7 mouse cellular contexts compared by ENCODE assay signal in the genomic region with DNA sequence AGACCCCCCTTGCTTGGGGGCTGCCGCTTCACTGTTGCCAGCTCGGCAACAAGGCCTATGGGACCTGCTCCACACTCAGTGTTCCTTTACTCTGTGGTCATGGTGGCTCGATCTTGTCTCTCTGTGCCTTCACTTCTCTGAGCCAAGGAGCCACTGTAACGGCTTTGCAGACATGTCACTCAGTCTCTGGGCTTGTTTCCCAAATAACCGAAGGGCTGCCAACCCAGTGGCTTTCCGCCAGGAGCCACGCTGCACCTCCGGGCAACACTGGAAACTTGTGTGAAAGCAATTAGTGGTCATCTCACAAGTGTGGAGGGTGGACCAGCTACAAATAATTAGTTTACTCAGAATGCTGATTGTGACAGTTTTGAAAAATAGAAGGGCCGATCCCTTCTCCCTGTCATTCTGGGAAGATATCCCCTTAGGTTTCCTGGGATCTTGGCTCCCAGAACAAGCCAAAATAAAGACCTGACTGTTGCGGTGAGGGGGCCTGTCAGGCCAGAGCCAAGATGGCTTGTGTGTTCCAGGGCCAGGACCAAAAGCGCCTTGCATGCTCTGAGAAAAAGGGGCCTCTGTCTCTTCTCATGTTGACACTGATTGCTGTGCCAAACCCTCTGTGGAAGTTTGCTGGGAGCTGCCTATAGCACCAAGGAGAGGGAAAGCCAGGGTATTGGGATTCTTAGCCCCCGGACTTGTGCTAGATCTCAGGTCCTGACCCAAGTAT. TPM values are rescaled to one million over a fixed set of nuclear protein-coding genes. Genes with fewer than 3 reads are reported as not detected.
A peak's percentile ranks its signal among the peaks of the same experiment; 100 is the strongest.
DNase-seq lines count a peak whose midpoint lies in the region; ATAC-seq and TF ChIP-seq lines count a peak whose summit lies in the region.

No protein-coding gene starts in this region.

- ATAC-seq in lung, postnatal 0 days, result no peak

- no peak overlapping the region for H3K9ac ChIP-seq in lung, postnatal 0 days (replicated peaks; ENCODE audit: low read depth)

- TF ChIP-seq EP300 in lung, postnatal 0 days (IDR thresholded peaks at IDR 0.05), result no peak

- WGBS in lung, postnatal 0 days, result 68% methylated on average over 12 of the region's 12 CpGs

- H3K27me3 ChIP-seq in lung, postnatal 0 days (replicated peaks; ENCODE audit: insufficient read depth, low read length), result no peaks in the 10 kb centered on the region

- peak; percentile 16 to 42 for DNase-seq in lung, postnatal 4 days
- no peak for DNase-seq in lung, postnatal 0 days (ENCODE audit: low spot score)
- DNase-seq in cerebellum, adult 9-10 months, result peak; percentile 80
- peak; percentile 66 for DNase-seq in gastrocnemius, postnatal 25 days
- DNase-seq in left cerebral cortex, adult 2 months (ENCODE audit: extremely low spot score in 1 of 2, low spot score in 2 of 2), result peak; percentile 50 to 72
- DNase-seq in lung, adult 18-20 months, result no peak
- no peak for DNase-seq in urinary bladder, adult 18-20 months (ENCODE audit: low spot score in 2 of 2)

- no peaks in the 10 kb centered on the region for H3K36me3 ChIP-seq in lung, postnatal 0 days (ENCODE audit: insufficient read depth, low read length)

- intact Hi-C loops in left cerebral cortex, adult 2 months (cut with DNase I), result no loop called here

- no peak for TF ChIP-seq CTCF in lung, postnatal 0 days (IDR thresholded peaks at IDR 0.05)
- TF ChIP-seq CTCF in left cerebral cortex, adult 2 months (IDR thresholded peaks at IDR 0.05), result no peak

- no peak overlapping the region for H3K4me2 ChIP-seq in lung, postnatal 0 days (replicated peaks; ENCODE audit: low read depth, low read length)

- no peaks in the 10 kb centered on the region for H3K9me3 ChIP-seq in lung, postnatal 0 days (ENCODE audit: low read length)

- no peaks in the 10 kb centered on the region for H3K4me1 ChIP-seq in lung, postnatal 0 days (ENCODE audit: insufficient read depth, low read depth, low read length)

- H3K4me3 ChIP-seq in lung, postnatal 0 days (ENCODE audit: low read depth, low read length), result no peak overlapping the region
- no peak overlapping the region for H3K4me3 ChIP-seq in left cerebral cortex, adult 2 months

- H3K27ac ChIP-seq in lung, postnatal 0 days (ENCODE audit: low read length), result no peak overlapping the region
- peak overlapping the region; percentile 2; the same call in 1 of the 2 replicates for H3K27ac ChIP-seq in left cerebral cortex, adult 2 months

RNA-seq across cellular contexts. Expression of a gene that starts 7.7 kb away (rescaled TPM):
- 0.24 and 0.41 TPM in 2 replicates for polyA plus RNA-seq in lung, postnatal 0 days (2015; fragmentation: Nextera tagmentation; extraction: Ambion mirVana)
- not detected for total RNA-seq in gastrocnemius, postnatal 25 days (2021)
- 1 to 10 TPM; 7.1 to 7.6 TPM for total RNA-seq in left cerebral cortex, adult 2 months (2021)

RNA-seq across cellular contexts. Expression of a gene that starts 10.8 kb away (rescaled TPM):
- polyA plus RNA-seq in lung, postnatal 0 days (2015; fragmentation: Nextera tagmentation; extraction: Ambion mirVana), result 85.1 and 86.2 TPM in 2 replicates
- 10 to 100 TPM; 96.2 to 98.9 TPM for total RNA-seq in gastrocnemius, postnatal 25 days (2021)
- 100 to 1,000 TPM; 107 to 115 TPM for total RNA-seq in left cerebral cortex, adult 2 months (2021)

RNA-seq across cellular contexts. Expression of a gene that starts 36.7 kb away (rescaled TPM):
- not detected in 2 replicates for polyA plus RNA-seq in lung, postnatal 0 days (2015; fragmentation: Nextera tagmentation; extraction: Ambion mirVana)
- total RNA-seq in gastrocnemius, postnatal 25 days (2021), result not detected
- under 1 TPM; 0.61 to 0.75 TPM for total RNA-seq in left cerebral cortex, adult 2 months (2021)

RNA-seq across cellular contexts. Expression of a gene that starts 58.4 kb away (rescaled TPM):
- polyA plus RNA-seq in lung, postnatal 0 days (2015; fragmentation: Nextera tagmentation; extraction: Ambion mirVana), result 1.0 and 1.2 TPM in 2 replicates
- under 1 TPM in 1 of 2 experiments, not detected in 1; 0.96 TPM for total RNA-seq in gastrocnemius, postnatal 25 days (2021)
- total RNA-seq in left cerebral cortex, adult 2 months (2021), result under 1 TPM in 1 of 2 experiments, not detected in 1; 0.36 TPM

Comparison
In these comparisons a context has a peak if more than half of its experiments do, and no peak if none do; other contexts are left out.
1. DNase-seq: peak in lung, postnatal 4 days (2 of 2), cerebellum, adult 9-10 months (single experiment), gastrocnemius, postnatal 25 days (single experiment) and left cerebral cortex, adult 2 months (2 of 2); none in lung, postnatal 0 days (single experiment), lung, adult 18-20 months (0 of 2) and urinary bladder, adult 18-20 months (0 of 2).
2. RNA of a gene that starts 7.7 kb away (total RNA-seq): 7.1 to 7.6 TPM in left cerebral cortex, adult 2 months; not detected in gastrocnemius, postnatal 25 days; every median in the first group is over 4 times any median in the second.